Mouse (Mus musculus) urinary bladder, postnatal 25 days (tissue): ENCODE data around the gene Wasf2.
A peak's percentile ranks its signal among the peaks of the same experiment; 100 is the strongest.
"Not testable (repeated sequence)": the region's sequence is repeated elsewhere in the genome, so short reads cannot be mapped to it uniquely, and the experiment has no call there.

Source experiments
- DNase-seq: peaks from one replicate; pipeline ENCODE4 v3.0.0; 2022; ENCODE audit warnings: low spot score

Wasf2 gene

DNA sequence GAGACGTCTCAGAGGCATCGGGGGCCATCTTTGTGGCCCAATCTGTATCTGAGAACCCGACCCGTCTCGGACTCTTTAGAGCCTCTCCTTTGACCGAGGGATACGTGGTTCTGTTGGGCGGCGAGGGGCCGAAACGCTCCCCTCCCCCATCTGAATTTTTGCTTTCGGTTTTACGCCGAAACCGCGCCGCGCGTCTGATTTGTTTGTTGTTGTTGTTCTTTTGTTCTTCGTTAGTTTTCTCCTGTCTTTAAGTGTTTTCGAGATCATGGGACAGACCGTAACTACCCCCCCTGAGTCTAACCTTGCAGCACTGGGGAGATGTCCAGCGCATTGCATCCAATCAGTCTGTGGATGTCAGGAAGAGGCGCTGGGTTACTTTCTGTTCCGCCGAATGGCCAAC, 33.6 kb upstream of the Wasf2 start:
- not testable (repeated sequence) for DNase-seq

DNA sequence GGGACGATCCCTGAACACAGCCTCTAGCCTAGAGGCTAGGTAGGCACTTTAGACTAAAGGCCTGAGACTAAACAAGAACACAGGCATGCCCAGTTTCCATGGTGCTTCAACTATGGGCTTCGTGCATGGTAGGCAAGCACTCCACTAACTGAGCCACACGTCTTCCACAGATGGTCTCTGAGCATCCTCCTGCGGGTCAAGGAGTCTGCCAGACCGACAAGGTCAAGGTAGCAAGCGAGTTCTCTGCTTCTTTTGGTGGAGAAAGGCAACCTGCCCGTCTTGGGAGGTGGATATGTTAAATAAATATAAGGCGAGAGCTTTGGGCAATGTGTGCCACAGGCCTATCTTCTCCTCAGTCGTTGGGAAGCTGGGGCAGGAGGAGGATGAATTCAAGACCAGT, 28.6 kb upstream of the Wasf2 start:
- DNase-seq: no peak

DNA sequence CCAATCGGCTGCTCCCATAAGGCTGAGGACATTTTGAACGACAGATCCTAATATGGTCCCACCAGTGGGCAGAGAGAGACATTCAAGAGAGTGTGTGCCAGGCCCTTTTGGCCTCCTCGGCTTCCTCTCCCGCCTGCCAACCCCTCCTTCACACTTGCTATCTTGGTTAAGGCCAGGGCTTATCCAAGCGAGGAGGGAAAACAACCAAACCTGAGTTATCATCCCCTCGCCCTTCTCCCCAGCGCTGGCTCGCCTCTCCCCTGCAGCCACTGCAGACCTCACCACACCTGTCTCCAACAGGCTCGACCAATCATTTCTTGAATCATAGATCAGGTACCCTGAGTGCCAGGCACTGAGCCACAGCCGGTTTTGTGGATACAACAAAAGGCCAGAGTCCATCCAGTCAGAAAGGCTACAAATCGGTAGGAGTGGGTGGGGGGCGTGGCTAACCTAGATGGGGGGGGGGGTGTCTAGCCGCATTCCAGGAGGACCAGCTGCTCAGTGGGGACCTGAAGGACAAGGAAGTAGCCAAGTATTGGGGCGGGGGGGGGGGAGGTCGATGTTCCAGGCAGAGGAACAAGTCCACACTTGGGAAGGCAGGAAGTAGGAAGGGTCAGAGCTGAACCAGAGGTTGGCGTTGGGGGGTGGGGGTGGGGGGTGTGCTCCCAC, 26.6 kb upstream of the Wasf2 start:
- no peak for DNase-seq

DNA sequence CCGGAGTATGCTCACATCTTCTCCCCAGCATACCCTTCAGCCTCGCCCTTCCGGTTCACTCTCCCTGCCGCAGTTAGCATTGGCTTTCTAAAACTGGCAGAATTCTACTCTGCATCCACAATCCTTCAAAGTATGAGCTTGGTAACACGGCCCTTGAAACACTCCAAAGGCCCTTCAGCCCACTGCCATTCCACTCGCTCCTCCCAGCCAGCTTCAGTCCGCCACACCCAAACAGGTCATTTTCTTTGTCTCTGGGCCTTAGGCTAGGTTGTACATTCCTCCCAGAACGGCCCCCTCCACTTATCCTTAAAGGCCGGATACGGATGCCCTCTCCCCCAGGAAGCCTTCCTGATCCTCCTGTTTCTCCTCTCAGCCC, 26.1 kb upstream of the Wasf2 start:
- DNase-seq: no peak

DNA sequence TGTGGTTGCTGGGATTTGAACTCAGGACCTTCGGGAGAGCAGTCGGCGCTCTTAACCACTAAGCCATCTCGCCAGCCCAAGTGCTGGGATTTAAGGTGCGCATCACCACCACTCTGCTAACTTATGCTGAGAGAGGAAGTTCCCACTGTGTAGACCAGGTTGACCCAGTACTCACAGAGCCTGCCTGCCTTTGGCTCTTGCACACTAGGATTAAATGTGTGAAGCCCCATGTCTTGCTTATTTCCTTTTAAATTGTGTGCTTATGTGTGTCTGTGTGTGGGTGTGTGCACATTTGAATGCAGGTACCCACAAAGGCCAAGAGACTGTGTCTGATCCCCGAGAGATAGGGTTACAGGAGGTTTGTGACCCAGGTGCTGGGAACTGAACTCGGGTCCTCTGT, 23.6 kb upstream of the Wasf2 start:
- no peak for DNase-seq

DNA sequence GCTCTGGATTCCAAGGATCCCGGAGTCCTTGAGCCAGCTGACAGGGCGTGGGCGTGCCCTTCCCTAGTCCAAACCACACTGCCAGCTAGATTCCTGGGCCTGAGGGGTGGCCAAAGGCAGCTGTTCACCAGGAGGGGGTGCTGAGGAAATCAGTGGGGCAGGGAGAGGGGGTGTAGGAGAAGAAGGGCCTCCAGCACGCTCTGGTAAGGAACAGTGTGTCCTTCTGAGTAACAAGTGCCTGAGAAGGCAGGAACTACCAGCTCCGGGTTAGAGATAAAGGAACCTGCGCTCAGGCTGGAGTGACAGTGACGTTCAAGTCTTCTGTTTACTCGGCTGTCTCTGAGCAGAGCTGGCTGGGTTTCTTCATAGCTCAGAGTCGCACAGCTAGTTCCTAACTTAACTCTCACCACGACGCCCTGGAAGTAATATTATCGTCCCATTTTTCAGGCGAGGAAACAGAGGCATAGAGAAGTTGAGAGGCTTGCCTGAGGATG, 22.5 kb upstream of the Wasf2 start:
- DNase-seq: no peak

DNA sequence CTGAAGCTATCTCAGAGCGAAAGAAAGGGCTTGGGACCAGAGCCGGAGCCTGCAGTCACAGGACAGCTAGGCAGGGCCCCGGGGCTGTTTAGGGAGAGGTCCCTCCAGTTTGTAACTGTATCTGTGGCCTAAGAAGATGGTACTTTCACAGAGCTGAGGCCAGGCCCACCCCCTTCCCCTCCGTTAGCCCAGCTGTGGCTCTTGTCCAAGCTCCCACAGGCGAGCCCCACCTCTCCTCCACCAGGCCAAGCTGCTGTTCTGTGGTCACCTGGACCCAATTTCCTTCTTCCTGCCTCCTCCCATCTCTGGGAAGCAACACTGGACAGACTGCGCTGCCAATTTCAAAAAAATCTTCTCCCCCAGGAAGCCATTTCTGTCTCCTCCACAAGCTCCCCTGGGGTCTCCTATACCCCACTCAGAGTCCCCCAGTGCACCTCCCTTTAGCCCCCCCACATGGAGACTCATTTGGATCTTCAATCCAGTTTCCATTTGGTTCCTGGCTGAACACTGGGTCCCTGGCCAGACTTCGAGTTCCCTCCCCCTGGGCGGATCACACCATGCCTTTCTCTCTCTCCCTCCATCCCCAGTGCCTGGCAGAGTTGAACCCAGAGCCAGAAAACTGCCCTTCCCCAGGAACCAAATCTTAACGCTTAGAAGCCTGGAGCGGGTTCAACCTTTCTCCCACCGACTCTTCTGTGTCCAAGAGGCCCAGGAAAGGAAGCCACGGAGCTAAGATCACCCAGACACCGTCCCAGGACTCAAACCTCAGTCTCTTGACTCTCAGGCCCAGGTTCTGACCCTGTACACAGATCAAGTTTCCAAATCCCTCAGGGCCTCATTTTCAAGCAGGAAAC, 21.6 kb upstream of the Wasf2 start:
- DNase-seq: no peak

DNA sequence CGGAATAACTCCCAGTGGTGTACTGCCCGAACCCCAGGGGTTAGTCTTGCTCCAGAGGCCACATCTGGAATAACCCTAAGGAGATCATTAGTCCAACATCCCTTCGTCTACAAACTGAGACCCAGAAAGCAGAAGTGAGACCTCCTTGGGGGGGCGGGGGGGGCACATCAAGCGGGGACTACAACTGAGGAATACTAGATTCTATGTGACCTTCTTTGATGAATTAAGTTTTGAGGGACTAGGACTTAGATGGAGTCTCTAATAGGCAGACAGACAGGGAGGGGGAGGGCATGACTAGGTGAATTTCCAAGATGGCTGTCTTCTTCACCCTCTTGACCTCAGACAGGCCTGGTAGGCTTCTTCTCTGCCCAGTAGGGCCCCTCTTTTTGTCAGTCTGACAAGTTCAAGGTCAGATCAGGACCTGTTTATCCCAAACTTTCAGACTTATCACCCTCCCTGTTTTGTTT, 20.9 kb upstream of the Wasf2 start:
- no peak for DNase-seq

DNA sequence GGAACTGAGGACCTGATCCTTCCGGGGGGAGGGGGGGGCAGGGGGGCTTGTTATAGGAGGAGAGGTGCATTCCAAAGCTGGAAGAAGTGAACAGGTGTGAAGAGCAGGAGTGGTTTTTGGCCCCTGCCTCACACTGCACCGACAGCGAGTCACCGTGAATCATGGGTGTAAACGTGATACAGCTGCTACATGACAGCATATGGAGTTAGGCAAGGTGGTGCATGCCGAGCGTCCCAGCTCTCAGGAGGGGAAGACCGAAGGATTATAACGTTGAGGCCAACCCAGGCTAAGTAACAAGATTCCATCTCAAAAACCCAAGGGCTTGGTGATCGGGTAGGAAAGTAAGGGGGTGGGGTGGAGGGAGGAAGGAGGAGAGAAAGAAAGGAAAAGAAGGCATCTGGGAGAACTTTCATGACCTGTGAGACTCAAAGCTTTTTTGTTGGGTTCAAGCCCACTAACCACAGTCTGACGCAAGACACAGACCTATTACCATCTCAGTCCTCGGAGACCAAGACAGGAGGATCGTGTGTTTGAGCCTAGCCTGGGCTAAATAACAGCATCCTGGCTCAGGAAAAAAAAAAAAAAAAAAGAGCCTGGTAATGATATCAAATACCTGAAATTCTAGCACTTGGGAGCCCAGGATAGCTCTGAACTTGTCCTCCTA, 18.0 kb upstream of the Wasf2 start:
- DNase-seq: no peak

DNA sequence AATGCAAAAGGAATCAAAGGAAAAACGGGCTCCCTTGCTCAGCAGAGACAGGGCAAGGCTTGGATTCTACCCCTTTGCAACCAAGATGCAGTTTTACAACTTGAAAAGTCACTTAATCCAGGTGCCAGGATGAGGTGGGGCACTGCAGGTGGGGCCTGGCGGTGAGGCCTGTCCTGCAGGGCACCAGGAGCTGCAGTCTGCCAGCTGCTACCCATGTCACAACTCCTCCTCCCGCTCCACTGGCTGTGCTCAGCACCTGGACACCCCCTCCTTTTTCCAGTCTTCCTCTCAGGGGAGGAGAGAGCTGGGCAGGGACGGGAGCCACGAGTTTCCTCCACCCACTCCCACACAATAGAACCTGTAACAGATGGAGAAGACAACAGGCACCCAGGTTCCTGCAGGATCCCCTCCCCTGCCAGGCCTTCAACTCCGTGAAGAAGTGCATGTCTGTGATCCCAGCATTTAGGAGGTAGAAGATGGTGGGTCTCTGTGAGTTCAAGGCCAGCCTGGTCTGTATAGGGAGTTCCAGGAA, 16.9 kb upstream of the Wasf2 start:
- no peak for DNase-seq

DNA sequence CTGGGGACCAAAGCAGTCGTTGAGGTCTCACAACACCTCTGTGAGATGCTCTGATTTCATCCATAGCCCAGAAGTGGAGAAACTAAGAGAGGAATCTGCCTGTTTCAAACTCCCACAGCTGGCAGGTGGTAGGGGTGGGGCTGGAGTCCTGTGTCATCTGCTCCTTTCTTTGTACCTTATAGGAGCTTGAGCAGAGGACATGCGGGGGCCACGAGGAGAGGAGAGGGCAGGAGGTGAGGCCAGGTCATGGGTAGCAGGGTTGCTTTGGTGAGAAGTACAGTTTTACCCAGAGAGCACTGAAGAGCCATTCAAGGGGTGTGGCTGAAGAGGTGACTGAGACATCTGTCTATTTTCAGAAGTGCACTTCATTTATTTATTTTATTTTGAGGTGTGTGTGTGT, 15.5 kb upstream of the Wasf2 start:
- no peak for DNase-seq

DNA sequence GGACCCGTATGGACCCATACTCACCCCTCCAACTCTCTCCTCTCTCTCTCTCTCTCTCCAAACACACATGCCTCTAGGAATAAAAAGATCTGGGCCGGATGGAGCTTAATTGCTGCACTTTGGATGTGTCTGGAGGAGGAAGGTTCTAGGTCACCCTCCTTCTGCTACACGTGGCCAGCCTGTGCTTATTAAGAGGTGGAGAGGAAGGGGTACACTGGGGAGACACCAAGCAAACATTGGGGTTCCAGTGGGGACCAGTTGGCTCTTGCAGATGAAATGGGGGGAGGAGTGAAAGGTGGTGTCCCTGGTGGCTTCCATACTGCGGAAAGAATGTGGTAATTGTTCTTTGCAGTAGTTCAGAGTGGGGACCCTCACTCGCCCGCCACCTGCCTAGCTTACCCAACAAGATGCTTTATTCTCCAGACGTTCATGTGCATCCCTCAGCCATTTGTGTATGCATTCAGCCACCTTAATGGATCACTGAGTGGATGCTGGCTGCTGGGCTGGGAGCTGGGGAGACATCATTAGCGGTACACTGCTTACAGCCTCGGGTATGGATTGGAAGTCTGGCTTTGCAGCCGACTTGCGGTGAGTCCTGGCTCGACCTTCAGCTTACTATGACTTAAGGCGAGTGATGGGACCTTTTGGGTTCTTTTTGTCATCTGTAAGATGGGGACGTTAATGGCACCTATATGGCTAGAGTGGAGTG, 14.4 kb upstream of the Wasf2 start:
- DNase-seq: no peak

DNA sequence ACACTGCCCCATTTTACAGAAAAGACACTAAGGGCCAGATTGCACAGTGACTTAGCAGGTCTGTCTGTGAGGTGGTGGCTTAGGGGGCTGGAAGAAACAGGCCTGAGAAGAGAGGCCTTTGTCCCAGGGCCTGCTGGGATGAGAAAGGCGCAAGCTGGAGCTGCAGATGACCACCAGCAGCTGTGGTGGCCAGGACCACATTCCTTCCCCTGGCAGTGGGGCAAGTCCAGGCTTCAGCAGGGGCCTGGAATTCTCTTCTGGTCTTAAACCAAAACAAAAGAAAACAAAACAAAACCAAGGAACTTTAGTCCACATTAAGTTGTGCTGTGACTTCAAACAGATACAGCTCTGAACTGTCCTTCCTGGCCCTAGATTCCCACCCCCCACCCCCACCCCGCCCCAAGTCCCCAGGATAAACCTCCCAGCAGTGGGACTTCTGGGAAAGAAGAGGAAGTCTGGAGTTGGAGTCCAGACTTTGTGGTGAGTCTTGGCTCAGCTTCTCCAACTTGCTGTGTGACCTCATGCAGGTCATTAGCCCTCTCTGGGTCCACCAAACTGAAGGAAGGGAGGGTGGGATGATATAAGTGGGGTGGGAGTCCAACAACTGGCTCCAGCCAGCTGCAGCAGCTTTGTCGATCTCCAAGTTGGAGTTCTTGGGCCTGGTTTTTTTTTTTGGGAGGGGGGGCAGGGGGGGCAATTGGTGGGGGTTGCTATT, 13.4 kb upstream of the Wasf2 start:
- DNase-seq: no peak

DNA sequence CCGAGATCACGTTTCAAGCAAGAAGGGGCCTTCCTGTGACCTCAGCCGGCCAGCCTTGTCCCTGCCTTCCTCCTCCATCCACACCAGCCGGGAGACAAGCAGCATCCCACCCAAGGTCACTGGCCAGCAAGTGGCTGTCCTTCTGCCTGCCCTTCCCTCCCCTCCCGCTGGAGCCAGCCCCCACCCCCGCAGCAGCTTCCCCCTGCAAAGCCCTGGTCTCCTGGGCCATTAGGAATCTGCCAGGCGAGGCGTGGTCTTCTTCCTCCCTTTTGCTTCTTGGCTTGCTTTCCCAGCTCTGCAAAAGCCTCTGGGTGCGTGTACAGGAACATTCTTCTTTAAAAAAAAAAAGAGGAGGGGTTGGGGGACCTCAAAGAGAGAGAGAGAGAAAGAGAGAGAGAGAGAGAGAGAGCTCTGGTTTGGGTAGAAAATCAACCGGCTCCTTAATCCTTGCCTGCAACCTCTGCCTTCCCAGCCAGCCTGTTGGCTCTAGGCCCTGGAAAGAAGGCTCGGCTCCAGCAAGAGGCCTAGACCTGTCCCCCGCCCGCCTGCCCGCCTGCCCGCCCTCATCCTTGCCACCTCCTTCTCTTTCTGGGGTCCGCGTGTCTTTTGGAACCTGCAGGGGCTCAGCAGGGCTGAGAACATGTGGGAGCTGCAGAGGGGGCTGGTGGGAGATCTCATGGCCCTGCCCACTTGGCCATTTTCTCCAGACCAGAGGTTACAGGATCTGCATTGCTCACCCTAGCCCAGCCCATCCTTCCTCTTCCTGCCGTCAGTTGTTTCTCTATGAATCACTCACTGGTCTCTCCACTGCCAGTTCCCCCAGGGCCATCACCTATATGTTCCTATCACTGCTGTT, 12.5 kb upstream of the Wasf2 start:
- peak; percentile 70 for DNase-seq

DNA sequence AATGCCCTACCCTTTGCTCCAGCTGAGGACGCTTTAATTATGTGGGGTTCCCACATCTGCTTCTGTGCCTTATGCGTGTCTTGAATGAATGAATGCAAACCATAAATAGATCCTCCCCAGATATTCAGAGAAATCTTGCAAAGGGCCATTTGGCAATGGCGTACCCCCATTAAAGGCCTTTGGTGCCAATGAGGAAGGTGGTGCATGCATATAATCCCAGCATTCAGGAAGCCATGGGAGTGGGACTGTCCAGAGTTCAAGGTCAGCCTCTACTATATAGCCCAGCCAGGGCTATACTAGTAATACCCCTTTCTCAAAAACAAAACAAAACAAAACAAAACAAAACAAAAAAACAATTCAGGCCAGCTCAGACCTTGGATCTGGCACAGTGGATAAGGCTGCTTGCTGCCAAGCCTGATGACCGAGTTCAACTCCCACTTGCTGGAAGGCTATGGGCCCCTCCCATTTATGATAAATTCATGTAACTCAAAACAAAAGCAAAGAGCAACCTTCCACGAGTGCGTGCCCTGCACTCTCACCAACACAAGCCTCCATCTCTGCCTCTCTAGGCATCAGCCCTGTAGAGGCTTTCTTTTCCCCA, 11.4 kb upstream of the Wasf2 start:
- DNase-seq: no peak

DNA sequence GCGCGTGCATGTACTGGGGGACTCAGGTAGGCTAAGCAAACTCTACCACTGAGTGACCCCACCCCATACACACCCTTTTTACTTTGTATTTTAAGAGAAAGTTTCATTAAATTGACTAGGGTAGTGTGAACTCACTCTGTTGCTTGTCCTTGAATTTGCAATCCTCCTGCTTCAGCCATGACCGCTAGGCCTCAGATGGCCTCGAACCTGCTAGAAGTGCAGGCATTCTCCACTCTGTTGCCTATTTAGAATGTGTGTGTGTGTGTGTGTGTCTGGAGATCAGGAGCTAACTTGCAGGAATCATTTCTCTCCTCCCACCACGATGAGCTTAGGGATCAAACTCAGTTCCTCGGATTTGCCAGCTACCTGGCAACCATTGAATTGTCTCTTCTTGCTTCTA, 10.7 kb upstream of the Wasf2 start:
- no peak for DNase-seq

DNA sequence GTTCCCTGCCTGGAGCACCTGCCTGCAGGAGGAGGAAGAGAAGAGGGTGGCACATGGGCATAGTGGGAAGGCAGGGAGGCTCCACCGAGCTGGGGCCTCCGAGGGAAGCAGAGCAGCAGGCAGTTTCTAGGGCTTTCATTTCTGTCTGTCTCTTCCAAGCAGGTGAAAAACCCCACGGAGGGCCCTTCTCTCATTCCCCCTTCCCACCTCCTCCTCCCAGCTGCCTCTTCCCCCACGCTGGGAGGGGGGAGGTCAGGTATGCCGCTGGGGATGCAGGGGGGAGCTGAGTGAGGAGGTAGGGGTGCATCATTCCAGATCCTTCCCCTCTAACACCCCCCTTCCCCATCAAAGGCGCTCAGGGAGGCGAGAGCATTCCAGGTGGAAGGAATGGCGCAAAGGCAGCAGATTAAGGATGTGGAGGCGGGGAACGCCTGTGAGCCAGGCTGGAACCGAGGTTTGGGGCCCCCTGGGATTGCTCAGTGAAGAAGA, 9.4 kb upstream of the Wasf2 start:
- no peak for DNase-seq

DNA sequence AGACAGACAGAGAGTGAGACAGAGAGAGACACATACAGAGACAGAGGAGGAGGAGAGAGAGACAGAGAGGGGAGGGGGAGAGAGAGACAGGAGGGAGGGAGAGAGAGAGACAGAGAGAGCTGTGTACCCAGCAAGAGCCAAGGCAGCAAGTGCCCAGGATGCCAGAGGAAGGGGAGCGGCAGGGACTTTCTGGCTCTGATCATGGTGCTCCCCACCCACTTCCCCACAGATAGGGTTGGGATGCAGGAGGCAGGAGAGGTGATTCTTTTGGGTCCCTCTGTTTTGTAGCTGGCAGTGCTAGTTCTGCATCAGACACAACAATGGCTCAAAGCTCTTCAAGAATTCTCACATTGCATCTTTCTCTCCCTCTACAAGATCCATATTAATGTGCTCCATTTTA, 8.9 kb upstream of the Wasf2 start:
- no peak for DNase-seq

DNA sequence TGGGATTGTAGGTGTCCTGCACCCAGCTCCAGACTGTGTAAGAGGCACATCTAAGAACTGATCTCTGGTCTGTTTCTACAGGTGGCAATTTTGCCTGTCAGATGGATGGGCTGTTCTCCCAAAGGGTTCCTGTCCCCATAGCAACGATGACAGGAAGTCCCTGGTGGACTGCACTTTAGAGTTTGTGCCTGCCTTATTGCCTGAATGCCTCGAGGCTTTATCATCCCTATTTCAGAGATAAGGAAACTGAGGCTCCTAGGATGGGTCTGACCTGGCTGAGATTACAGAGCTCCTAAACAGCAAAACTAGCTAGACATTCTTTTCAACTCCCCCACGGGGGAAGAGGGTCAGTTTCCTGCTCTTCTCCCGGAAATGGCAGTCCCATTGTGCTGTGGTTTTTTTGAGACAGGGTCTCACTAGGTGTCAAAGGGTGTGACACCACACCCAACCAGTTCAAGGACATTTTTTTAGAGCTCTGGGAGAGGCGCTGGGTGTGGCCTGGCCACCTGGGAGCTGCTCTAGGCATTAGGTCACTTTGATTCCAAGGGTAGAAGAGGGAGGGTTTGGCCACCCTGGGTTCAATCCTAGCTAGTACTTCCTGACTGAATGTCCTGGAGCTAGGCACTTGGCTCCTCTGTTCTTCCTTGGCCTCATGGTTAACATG, 8.2 kb upstream of the Wasf2 start:
- DNase-seq: no peak
